Mouse (Mus musculus): ENCODE measurements at regions not wholly inside any gene's neighbourhood (a gene's known extent, or its start where the extent isn't known, plus 50 kb on each side); places are given as distances from the start of the nearest gene placed in this dataset.

DNA sequence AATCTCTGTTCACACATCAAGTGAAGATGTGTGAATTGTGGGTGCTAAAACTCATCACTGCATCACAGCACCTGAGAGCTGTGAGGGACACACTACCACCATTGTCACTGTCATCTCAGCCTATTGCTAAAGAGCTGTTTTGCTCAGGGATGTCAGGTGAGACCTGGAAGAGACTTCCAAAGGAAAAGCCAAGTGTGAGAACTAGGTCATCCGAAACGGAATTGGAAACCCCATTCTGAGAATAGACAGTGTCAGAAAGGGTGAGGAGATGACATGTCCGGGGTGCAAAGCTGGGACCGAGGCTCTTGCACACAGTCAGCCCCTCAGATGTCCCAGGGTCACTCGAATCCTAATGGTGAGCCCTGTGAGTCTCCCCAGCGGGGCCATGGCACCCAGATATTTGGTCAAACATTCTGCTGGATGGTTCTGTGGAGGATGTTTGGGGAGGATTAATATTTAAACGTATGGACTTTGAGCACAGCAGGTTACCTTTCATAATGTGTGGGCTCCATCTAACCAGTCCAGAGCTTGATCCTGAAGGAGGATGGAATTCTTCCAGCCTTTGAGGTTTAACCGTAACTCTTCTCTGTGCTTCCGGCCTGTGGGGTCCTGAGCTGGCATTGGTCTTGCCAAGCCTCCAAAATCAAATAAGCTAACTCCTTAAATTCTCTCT, 150.3 kb downstream of the Rpl14 start:
- DNase-seq (ENCODE audit: low read depth, low spot score): no peak

DNA sequence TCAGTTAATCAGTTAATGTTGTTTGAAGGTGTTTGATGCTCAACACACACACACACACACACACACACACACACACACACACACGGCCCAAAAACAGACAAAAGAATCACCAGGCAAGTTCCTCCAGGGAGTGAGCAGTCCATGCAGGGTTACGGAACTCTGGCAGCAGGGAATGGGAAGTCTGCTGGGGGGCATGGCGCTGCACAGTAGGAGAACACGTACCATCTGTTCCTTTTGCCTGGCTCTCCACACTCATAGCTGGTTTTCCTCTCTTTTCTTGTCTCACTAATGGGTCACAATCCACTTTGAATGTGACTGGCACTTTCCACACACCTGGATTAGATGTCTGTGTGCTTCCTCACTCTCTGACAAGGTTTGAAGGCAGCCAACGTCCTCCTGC, 151.8 kb downstream of the Rpl14 start:
- DNase-seq (ENCODE audit: low read depth, low spot score): no peak

DNA sequence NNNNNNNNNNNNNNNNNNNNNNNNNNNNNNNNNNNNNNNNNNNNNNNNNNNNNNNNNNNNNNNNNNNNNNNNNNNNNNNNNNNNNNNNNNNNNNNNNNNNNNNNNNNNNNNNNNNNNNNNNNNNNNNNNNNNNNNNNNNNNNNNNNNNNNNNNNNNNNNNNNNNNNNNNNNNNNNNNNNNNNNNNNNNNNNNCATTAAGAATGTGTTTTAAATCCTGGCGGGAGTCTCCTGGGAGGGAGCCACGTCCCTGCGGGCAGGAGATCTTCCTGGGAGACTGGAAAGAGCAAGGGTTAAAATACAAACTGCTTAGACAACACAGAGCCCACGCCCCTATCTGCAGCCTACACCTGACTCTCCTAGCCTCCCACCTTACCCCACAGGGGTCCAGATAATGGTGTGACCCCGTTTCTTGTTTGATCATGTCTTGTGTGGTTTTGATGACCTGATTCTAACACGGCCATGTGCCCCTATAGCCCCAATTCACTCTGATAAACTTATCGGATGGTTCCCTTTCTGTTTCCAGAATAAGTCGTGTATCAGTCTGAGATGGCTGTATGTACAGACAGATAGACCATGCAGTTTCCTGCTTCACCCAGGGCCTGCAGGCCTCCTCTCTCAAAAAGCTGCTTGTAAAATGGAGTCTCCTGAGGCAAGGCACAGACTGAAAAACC, 160.8 kb downstream of the Rpl14 start:
- DNase-seq (ENCODE audit: low read depth, low spot score): no peak

DNA sequence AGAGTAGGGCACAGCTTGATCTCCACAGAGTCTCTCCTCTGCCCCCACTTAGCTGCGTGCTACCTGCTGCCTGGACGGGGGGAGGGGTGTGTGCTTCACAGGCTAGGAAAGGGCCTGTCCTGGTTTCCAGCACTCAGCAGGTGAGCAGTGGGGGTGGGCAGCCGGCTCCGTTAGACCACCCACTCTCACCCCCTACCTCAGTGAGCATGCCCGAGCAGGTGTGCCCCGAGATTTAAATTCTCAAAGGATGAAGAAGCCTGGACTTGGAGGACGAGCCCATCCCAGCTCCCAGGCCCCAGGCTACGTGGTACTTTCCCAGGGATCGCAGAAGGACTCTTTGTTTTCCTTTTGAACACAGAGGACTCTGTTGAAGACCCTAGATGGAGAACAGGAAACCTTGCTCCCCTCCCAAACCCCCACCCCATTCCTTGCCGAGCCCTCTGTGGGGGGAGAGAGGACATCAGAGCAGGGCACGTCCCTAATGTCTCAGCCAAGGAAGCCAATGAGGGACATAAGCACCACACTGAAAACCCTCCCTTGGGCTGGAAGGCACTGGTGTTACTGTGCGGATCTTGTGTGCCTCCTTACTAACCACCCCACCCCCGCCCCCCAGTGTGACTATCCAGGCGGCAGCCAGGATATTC, 161.5 kb downstream of the Rpl14 start:
- DNase-seq (ENCODE audit: low read depth, low spot score): peak; percentile 55

DNA sequence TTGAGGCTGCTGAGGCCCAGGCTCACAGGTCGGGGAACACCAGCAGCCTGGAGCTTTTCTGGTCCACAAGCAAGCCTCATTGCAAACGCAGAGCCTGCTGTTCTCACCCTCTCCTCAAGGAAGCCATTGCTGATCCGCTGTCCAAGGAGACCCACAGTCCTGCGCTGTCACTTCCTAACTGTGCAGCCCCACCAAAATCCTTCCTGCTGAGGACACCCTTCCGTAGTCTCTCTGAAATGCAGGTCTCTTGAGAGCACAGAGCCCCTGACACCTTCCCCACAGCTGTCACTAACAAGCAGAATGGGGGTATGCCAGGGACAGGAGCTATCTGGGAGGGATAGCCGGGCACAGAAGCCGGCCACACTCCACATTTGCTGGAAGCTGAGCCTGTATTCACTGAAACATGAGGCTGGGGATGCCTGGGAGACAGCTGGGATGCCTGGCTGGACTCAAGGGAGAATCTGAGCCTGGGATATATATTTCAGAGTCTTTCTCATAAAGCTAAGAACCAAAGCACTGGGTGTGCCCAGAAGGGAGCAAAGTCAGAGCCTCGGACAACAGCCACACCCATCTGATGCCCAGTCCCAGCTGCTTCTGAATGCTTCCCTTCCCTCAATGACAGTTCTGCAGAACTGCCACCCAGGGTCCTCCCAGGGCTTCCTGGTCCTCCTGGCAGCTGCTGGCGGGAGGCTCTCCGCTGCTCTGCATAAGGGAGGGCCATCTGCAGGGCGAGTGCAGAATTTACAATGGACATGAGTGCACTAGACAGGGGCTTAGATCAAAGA, 162.6 kb downstream of the Rpl14 start:
- DNase-seq (ENCODE audit: low read depth, low spot score): no peak

DNA sequence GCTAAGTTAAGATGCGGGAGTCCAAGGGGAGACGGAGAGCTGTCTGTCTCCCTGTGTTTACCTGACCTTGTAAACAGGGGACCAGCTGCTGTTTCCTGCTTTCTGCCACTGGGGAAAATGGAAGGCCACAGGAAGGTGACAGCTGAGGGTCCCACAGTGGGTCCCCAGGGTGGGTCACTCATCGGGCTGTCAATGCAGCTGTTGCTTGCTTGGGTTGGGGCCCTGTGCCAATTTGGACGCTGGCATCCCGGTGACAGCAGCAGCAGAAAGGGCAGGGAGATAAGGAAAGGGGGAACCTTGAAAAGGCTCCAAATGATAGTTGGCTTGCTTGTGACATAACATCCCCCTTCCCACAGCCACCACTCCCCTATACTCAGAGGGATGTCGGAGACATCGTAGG, 164.0 kb downstream of the Rpl14 start:
- DNase-seq (ENCODE audit: low read depth, low spot score): no peak

DNA sequence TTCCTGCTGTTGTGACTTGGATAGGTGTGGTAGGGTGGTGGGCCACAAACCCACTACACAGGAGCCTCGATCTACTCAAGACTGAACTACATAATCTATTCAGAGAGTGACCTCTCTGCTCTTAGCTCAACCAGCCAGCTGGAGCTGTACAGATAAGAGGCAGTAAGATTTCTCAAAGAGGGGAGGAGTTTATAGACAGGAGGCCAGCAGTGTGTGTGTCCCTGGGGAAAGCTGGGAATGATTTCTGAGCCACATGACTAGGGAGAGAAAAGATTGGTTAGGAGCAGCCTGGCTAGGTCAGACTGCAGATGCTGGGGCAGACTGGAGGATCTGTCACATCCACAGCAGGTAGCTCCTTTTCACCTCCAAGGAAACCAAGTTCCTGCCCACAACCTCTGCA, 166.7 kb downstream of the Rpl14 start:
- DNase-seq (ENCODE audit: low read depth, low spot score): no peak

DNA sequence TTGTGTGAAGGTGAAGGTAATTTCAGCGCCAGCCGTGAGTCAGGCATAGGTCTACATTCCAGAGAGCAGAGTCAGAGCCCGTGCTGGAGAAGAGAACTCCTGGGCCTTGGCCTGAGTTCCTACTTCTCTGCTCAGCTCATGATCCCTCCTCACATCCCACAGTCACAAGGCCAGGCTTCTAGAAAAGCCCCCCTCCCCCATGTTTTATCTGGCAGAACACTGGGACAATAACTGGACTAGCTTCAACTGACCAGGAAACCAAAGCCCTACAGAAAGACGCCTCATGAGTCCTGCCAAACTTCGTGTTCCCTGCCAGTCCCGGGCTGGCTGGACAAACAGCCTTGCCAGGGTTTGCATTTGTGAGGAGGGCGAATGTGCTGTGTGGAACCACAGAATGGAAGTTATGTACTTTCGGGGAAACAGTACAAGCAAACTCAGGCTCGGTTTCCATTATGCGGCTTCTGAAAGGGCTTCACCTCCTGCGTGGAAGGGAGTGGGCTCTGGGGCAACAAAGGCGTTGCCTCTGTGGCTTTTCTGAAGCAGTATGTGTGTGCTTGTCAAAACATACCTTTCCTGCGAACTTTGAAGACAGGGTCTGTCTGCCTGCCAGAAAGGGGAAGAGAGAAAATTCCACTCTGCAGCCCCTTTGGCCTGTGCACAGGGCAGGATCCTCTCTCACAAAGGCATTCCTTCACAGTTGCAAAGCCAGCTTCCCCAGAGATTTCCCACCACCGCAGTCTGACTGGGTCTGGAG, 168.1 kb downstream of the Rpl14 start:
- no peak for DNase-seq (ENCODE audit: low read depth, low spot score)

DNA sequence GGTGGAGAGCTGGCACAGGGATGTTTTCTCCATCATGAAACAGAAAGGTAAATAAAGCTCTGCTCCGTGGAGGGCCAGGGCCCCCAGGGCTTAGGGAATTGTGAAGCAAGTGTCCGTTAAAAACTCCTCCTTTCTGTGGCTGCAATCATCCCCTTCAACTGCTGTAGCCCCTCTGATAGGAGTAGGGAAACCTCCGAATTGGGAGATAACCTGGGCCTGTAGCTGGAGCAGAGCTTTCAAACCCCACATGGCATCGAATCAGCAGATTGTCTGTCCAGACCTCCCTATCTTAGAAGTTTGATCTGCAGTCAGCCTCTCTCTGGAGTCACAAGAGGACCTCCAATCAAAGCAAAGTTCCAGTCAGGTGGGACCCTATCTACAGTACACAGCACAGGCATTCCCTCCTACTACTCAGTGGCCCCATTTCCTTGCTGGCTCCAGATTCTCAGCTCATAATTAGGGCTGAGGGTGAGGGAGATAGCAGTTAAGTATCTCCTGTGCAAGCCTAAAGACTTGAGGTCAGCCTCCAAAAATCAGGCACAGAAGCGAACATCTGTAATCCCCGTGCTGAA, 168.8 kb downstream of the Rpl14 start:
- no peak for DNase-seq (ENCODE audit: low read depth, low spot score)

DNA sequence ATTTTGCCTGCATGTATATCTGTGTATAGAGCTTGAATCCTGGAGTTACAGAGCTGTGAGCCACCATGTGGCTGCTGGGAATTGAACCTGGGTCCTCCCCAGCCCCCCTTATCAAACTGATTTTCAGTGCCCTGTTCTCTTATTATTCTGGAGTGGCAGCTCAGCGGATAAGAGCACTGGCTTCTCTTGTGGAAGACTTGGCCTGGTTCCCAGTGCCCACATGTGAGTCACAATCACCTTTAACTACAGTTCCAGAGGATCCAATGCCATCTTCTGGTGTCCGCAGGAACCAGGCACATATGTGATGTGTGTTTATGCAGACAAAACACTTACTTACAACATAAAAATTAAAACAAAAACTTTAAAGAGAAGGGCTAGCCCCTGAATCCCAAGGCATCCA, 170.3 kb downstream of the Rpl14 start:
- DNase-seq (ENCODE audit: low read depth, low spot score): no peak

DNA sequence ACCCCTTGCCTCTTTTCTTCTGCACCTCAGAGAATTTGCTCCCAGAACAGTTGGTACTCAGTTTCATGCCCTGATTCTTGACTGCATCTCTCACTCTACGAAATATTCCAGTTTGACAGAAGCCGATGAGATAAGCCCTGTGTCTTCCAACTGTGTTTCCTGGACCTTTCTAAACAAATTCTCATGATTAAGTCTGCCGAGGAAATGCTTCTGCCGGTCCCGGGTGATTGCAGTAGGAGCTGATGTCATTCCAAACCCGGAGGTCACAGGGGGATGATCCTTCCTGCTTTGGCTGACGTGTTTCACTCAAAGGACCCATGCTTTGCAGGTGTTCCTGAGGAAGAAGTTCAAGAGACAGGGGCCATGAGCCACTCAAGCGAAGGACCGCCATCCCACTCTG, 172.2 kb downstream of the Rpl14 start:
- DNase-seq (ENCODE audit: low read depth, low spot score): no peak

DNA sequence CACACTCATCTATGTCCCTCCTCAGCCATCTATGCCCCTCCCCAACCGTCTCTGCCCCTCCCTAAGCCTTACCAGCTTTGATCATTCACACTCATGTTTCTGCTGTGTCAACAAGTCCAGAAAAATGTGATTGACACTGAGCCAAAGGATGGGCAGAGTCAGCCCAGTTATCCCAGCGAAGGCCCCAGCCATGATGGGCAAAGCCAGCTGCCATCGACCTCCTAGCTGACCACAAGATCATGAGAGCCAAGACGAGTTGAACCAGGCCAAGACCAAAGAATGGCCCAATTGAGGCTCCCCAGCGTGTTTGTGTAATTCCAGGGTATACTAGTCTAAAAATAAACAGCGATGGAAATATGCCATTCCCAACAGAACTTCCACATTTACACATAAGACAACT, 174.4 kb downstream of the Rpl14 start:
- no peak for DNase-seq (ENCODE audit: low read depth, low spot score)

DNA sequence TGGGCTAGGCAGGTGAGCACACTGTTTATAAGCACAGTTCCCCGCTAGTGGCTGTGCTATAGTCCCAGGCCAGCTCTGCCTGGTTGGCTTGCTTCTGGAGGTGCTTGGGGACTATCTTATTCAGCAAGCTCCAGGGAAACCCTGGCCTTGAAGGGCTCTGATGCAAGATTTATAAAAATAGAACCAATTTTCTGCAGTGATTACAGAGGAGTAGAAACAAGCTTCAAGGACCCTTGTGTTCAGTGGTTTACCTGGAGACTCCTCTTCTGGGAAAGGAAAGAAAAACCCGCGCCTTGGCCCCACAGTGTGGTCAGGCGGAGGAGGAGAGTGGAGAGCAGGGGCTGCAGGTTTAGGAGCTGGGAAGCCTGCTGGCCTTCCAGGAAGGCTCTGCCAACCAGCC, 178.2 kb upstream of the Ctnnb1 start:
- no peak for DNase-seq (ENCODE audit: low read depth, low spot score)

DNA sequence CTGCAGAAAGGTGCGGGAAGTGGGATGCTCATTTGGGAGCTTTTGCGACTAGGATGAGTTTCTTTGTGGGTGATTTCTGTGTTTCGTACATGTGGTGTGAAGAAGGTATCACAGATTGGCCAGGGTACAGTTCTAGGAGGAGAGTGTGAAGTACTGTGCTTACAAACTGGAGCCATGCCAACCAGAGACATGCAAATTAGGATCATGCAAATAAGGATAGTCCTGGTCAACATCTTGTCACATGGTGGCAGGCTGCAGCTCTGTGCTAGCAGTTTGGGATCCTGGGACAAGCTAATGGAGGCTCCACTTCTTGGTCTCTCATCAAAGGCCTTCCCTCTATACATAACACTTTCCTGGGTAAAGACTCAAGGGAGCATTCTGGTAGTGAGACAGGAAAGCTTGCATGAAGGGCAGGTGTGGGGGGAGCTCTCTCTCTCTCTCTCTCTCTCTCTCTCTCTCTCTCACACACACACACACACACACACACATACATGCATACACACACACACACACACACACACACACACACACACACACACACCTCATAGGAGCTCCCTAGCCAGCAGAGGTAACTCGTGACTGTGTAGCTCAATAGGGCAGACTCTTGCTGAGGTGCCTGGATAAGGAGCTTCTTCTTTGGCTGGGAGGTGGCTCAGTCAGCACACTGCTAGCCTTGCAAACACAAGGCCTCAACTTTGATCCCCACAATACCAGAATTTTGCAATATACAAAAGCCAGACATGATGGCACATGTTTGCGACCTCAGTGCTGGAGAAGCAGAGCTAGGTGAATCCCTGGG, 177.1 kb upstream of the Ctnnb1 start:
- no peak for DNase-seq (ENCODE audit: low read depth, low spot score)

DNA sequence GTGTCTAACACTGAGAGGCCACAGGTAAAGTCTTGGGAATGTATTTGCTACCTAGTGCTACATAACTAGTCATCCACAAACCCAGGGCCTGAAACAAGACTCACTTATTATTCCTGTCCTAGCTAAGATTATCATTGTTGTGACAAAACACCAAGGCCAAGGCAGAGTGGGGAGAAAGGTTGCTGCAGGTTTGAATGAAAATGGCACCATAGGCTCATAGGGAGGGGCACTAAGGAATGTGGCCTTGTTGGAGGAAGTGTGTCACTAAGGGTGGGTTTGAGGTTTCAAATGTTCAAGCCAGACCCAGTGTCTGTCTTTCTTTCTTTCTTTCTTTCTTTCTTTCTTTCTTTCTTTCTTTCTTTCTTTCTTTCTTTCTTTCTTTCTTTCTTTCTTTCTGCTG, 174.9 kb upstream of the Ctnnb1 start:
- DNase-seq (ENCODE audit: low read depth, low spot score): peak; percentile 87

DNA sequence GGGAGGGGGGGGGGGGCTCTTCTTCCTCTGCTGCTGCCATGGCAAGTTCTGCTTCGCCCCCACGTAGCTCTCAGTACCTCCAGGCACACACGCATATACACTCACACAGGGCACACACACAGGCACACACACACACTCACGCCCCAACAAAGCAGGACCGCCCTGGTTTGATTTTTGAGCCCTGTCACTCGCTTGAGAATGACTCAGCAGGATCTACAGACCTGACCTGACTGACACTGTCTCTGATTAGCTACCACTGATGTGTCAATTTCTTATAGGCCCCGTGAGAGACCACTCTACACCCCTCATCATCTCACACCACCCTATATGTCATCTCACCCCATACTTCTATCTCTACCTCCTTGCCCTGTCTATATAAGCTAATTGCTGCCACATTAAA, 173.5 kb upstream of the Ctnnb1 start:
- peak; percentile 58 for DNase-seq (ENCODE audit: low read depth, low spot score)

DNA sequence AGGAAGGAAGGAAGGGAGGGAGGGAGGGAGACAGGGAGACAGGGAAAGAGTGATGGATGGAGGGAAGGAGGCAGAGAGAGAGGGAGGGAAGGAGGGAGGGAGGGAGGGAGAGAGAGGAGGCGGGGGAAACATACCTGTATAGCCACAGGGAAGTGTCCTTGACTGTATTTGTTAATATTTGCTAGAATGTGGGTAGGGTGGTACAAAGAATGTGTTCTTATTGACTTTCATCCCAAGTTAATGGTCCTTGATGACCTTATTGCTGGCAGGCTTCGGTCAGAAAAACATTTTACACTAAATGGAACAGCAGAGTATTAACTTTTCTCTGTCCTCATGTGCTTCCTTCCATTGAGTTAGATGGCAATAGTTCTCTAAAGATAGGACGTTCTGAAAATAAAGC, 171.0 kb upstream of the Ctnnb1 start:
- DNase-seq (ENCODE audit: low read depth, low spot score): no peak

DNA sequence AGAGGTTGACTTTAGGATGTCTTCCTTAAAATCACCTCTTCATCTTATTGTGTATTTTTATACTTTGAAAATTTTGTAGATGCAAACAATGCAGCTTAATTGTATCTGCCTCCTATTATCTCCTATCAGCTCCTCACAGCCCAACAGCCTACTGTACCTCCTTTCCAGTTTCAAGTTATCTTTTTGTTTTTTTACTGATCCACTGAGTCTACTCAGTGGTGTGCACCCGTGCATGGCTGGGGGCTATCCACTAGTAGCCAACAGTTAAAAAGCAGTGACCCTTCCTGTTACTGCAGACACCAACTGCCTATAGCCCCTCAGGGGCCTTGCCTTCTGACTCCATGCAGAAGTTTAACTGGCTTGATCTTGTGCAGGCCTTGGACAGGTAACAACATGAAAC, 170.4 kb upstream of the Ctnnb1 start:
- no peak for DNase-seq (ENCODE audit: low read depth, low spot score)

DNA sequence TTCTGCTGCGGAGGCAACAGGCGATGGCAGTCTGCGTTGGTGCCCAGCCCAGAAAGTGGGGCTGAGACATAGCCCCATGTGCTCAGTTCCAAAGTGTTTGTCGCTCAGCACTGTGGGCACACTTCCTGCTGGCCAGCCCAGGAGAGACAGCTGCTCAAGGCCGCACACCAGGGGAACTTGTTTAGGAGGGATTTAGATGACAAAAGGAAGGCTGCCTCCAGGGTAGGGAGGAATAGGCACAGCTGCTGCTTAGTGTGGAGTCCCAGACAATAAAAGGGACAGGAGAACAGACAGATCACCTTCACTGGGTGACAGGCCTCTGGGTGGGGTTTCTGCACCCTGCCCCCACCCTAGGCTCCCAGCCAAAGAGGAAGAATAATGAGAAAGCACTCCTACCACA, 169.2 kb upstream of the Ctnnb1 start:
- peak; percentile 84 for DNase-seq (ENCODE audit: low read depth, low spot score)

DNA sequence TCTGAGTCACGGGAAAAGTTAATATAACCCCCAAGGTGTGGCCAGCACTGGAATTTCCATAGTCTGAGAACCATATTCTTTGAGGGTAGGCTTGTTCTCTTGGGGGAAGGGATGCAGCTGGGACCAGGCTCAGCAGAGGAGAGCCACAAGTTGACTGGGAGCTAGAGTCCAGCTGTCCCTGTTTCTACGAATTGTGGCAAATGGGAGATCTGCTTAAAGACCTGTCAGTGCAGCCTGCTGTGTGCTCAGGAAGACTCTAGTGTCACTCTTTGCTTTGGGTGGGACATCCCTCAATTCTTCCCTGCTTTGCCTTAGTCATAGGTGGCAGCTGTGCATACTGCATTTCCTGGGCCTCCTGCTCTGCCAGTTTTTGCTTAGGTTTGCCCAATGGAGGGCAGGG, 165.2 kb upstream of the Ctnnb1 start:
- DNase-seq (ENCODE audit: low read depth, low spot score): no peak

DNA sequence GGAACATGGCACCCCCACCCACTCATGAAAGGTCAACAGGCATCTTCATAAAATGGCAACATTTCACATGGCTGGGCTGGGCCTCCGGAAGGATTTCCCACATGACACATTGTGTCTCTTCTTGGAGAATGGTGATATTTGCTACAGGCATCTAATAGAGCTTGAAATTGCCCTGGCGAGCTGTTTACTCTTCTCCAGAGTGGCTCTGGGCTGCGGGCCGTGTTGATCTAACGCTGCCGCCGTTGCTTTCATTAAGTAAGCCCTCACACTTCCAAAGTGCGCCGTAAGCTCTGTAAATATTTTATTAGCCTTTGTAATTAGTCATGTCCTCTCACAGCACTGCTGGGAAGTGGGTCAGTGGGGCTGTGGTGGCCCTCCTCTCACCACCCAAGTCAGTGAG, 164.4 kb upstream of the Ctnnb1 start:
- no peak for DNase-seq (ENCODE audit: low read depth, low spot score)

Measured in R1 (cell line).